Mouse (Mus musculus) midbrain, embryonic 16.5 days (tissue): Measurements from ENCODE around the gene Serpina1b. TPM values are rescaled to one million over a fixed set of nuclear protein-coding genes. Genes with fewer than 3 reads are reported as not detected.
"Not testable (repeated sequence)": the region's sequence is repeated elsewhere in the genome, so short reads cannot be mapped to it uniquely, and the experiment has no call there.

Source experiments
- ATAC-seq: fragments of 200-750 bp; cut with Nextera tagmentation; 2 replicates; pipeline ENCODE4 v1.8.0; 2017; ENCODE audit warnings: moderate TSS enrichment
- H3K27ac ChIP-seq: fragments of 300-500 bp; sonication (generic); 2 replicates; pipeline ENCODE4 v1.5.1; 2014; ENCODE audit warnings: mild to moderate bottlenecking, low read length, mixed read lengths
- H3K27me3 ChIP-seq: fragments of 300-500 bp; sonication (generic); 2 replicates; pipeline ENCODE4 v1.6.1; 2014; ENCODE audit warnings: low read depth, low read length, mixed read lengths; ENCODE audit not compliant: control insufficient read depth, insufficient read depth
- H3K36me3 ChIP-seq: fragments of 300-500 bp; sonication (generic); 2 replicates; pipeline ENCODE4 v1.6.1; 2014; ENCODE audit warnings: mild to moderate bottlenecking, low read length, moderate library complexity, mixed read lengths; ENCODE audit not compliant: control insufficient read depth, insufficient read depth
- H3K4me1 ChIP-seq: fragments of 300-500 bp; sonication (generic); 2 replicates; pipeline ENCODE4 v1.6.1; 2014; ENCODE audit warnings: mild to moderate bottlenecking, low read length, mixed read lengths; ENCODE audit not compliant: control insufficient read depth, insufficient read depth
- H3K4me2 ChIP-seq: fragments of 300-500 bp; sonication (generic); 2 replicates; pipeline ENCODE4 v1.6.1; 2014; ENCODE audit warnings: mild to moderate bottlenecking, low read length, mixed read lengths
- H3K4me3 ChIP-seq: fragments of 300-500 bp; sonication (generic); 2 replicates; pipeline ENCODE4 v1.5.1; 2014; ENCODE audit warnings: low read depth, mild to moderate bottlenecking, low read length, moderate library complexity, mixed read lengths
- H3K9ac ChIP-seq: fragments of 300-500 bp; sonication (generic); 2 replicates; pipeline ENCODE4 v1.6.1; 2014; ENCODE audit warnings: low read depth, low read length, mixed read lengths
- H3K9me3 ChIP-seq: fragments of 300-500 bp; sonication (generic); replicated peaks from 2 replicates; pipeline ENCODE4 v1.6.1; 2014; ENCODE audit warnings: mild to moderate bottlenecking, low read length, mixed read lengths; ENCODE audit not compliant: control insufficient read depth, poor library complexity, severe bottlenecking
- WGBS: fragments of 180-500 bp; shearing (Covaris S2); extraction: QIAGEN DNeasy Blood & Tissue Kit; methylation state at CpG from one replicate; pipeline ENCODE4 v1.1.7; 2014; 5-methylcytosine and 5-hydroxymethylcytosine counted together
- polyA plus RNA-seq: library from polyadenylated mRNA; unstranded; fragments of >200 nt; fragmentation: Nextera tagmentation; extraction: Ambion mirVana; gene quantifications from 2 replicates; pipeline ENCODE4 v1.2.1, GENCODE M21; 2015

Gene Serpina1b
- polyA plus RNA-seq: not detected in 2 replicates

GRCm38 (mm10) chr12:103830273-103830672 lies at the start of gene Serpina1b:
Serpina1b (minus strand) TSS chr12:103830373.
- not testable (repeated sequence) for H3K27ac ChIP-seq, H3K4me3 ChIP-seq, H3K4me2 ChIP-seq, H3K27me3 ChIP-seq, H3K9me3 ChIP-seq, H3K4me1 ChIP-seq, ATAC-seq, H3K36me3 ChIP-seq, H3K9ac ChIP-seq
- WGBS: 82% methylated on average over 4 of the region's 4 CpGs

DNA sequence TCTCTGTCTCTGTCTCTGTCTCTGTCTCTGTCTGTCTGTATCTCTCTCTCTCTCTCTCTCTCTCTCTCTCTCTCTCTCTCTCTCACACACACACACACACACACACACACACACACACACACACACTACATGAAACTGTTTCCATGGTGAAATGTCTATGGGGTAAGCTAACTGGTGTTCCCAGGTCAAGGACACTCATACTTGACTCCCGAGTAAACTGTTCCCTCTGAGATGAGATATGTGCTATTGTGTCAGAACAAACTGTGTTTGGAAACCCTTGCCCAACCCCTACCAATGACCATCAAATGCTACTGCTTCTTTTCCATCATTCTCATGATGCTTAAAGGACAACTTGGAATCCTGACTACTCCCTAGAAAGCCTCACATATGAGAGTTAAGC lies 36.7 kb upstream of the Serpina1b start:
- H3K27ac ChIP-seq, H3K36me3 ChIP-seq, H3K27me3 ChIP-seq, H3K4me1 ChIP-seq, H3K4me2 ChIP-seq, H3K9me3 ChIP-seq, H3K4me3 ChIP-seq, ATAC-seq, H3K9ac ChIP-seq: not testable (repeated sequence)
- WGBS: 87% methylated on average over 1 of the region's 1 CpGs

GRCm38 (mm10) chr12:103863101-103863974 lies 33.2 kb upstream of the Serpina1b start, which contains the start of gene Serpina1a:
Serpina1a (minus strand) TSS chr12:103863562.
- H3K9me3 ChIP-seq, H3K27ac ChIP-seq, H3K27me3 ChIP-seq, ATAC-seq, H3K4me1 ChIP-seq, H3K36me3 ChIP-seq, H3K4me2 ChIP-seq, H3K9ac ChIP-seq, H3K4me3 ChIP-seq: not testable (repeated sequence)
- 87% methylated on average over 9 of the region's 9 CpGs for WGBS

DNA sequence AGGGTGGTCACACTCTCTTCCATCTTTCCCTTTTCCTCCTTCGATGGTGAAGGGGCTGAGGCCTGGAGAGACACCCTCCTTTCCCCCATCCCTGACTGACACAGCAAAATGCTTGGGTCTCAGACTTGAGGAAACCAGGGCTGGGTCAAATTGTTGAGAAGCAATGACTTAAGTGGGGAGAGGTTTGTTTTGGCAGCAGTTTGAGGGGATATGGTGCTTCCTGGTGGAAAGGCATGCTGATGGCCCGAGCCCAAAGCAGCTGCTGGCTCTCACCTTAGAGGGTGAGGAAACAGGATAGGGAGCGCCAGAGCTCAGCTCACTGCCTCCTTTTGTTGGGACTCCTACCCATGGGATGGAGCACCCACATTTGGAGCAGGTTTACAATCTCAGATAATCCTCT lies 30.8 kb upstream of the Serpina1b start:
- ATAC-seq: no peak
- Histone ChIP-seq H3K4me2 (no peak overlapping the region), H3K27ac (no peak overlapping the region), H3K9me3 (no peaks in the 10 kb centered on the region; the same call in 1 of the 2 replicates), H3K4me1 (no peaks in the 10 kb centered on the region), H3K4me3 (no peak overlapping the region), H3K9ac (no peak overlapping the region), H3K36me3 (no peaks in the 10 kb centered on the region), H3K27me3 (no peaks in the 10 kb centered on the region)
- 85% methylated on average over 3 of the region's 3 CpGs for WGBS

DNA sequence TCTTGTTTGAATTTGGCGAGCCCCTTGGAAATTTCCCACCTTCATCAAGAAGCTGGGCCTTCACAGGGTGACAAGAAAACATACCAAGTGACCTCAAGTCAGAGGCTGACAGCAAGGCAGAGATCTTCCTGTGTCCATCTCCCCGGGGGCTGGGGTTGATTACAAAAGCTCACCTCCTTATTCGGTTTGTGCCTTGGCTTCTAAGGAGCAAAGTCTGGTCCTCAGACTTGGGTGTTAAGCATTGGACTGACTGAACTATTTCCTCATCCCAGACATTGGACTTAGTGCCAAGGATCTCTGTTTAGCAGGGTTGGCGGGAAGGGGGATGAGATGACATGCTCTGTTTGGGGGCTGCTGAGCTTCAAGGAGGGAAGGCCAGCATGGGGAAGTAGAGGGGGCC lies 30.4 kb upstream of the Serpina1b start:
- 82% methylated on average over 3 of the region's 4 CpGs for WGBS
- not testable (repeated sequence) for H3K27ac ChIP-seq

GRCm38 (mm10) chr12:103859584-103859983 lies 29.4 kb upstream of the Serpina1b start:
- not testable (repeated sequence) for H3K27ac ChIP-seq, H3K4me3 ChIP-seq, ATAC-seq, H3K9ac ChIP-seq, H3K9me3 ChIP-seq, H3K36me3 ChIP-seq, H3K4me1 ChIP-seq, H3K27me3 ChIP-seq, H3K4me2 ChIP-seq
- 81% methylated on average over 3 of the region's 3 CpGs for WGBS

More for the DNA sequence above, 30.4 kb upstream of the Serpina1b start:
- not testable (repeated sequence) for H3K4me3 ChIP-seq, H3K27me3 ChIP-seq, H3K4me2 ChIP-seq, H3K36me3 ChIP-seq, H3K9ac ChIP-seq, H3K9me3 ChIP-seq, H3K4me1 ChIP-seq, ATAC-seq

DNA sequence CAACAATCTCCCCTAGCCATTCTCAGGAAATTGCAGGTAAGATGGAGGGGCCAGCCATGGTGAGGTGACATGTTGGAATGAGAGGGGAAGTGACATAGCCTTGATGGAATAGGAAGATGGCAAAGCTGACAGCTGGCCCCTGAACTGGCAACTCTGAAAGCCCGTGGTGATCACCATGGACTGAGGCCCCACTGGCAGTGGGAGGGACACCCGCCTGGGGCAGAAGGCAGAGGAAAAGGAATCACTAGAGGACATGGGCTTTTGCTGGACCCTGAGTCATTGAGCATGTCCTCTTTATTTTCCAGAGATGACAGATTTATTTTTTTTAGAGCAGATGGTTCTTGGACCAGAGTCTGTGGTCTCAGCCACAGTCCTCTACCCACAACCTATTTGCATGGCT lies 22.9 kb upstream of the Serpina1b start:
- not testable (repeated sequence) for H3K27ac ChIP-seq, H3K9ac ChIP-seq, H3K4me3 ChIP-seq, H3K4me1 ChIP-seq, H3K9me3 ChIP-seq, H3K27me3 ChIP-seq, H3K36me3 ChIP-seq, ATAC-seq, H3K4me2 ChIP-seq
- 79% methylated on average over 2 of the region's 2 CpGs for WGBS

DNA sequence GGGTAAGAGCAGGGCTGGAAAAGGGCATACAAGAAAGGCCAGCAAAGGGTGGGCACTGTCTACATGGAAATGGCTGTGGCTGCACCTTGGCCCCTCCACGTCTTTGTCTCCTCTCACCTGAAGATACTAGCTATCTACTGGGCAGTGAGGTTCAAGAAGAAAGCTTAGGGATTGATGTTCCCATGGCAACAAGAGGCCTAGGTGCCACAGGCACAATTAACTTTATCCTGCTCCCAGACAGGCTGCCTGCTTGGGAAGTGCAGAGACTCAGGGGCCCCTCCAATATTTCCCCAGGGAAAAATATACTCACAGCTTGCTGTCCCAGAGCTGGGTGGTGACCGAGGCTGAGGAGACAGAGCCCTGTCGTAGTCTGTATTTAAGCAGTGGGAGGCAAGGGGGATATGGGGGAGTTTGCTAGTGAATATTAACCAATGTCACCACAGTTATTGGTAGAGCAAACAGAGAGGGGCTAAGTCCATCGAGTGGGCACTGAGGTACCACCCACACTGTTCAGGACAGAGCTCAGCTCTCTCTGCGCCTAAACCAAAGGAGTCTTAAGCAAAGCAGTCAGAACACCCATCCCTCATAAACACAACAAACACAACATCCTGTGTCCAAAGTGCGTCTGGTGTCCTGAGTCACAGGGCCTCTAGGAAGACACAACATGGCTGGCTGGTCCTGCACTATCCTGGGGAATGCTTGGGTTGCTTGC lies 2.4 kb downstream of the Serpina1b start:
- H3K27ac ChIP-seq, H3K4me2 ChIP-seq, H3K4me3 ChIP-seq, ATAC-seq, H3K36me3 ChIP-seq, H3K27me3 ChIP-seq, H3K4me1 ChIP-seq, H3K9ac ChIP-seq, H3K9me3 ChIP-seq: not testable (repeated sequence)
- 86% methylated on average over 6 of the region's 6 CpGs for WGBS

DNA sequence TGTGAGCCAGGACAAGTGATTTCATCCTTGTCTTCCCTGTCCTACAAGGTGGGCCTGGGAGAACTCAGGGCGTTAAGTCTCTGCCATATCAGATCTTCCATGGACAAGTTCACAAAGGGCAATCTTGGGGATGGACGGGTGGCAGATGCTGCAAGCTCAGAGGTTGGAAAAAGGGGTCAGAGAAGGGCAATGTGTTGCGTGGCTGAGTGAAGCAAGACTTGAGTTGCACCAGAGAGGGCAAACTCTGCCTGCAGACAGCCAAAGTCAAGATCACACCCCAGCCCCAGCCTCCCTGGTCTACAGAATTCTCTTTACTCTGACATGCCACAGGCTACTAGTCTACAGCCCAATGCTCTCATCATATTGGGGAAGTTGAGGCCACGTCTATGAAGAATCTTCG lies 6.3 kb downstream of the Serpina1b start:
- H3K4me1 ChIP-seq, H3K36me3 ChIP-seq, H3K9ac ChIP-seq, H3K27me3 ChIP-seq, H3K27ac ChIP-seq, H3K4me3 ChIP-seq, ATAC-seq, H3K4me2 ChIP-seq, H3K9me3 ChIP-seq: not testable (repeated sequence)
- WGBS: 80% methylated on average over 5 of the region's 5 CpGs
